Mouse (Mus musculus) cerebellum, adult 8-10 months (tissue): ENCODE results near the gene Astl.

Experiments used
- DNase-seq: peaks from one replicate; pipeline ENCODE4 v3.0.0; 2022

Astl gene

GRCm38 (mm10) chr2:127328090-127328851, 10.2 kb upstream of the Astl start:
- DNase-seq = no peak

- DNase-seq = no peak
These were observed 5.5 kb upstream of the Astl start for GRCm38 (mm10) chr2:127332807-127333570.

- no peak for DNase-seq
These were observed 4.4 kb upstream of the Astl start for GRCm38 (mm10) chr2:127333945-127334603.

- no peak for DNase-seq
These were observed 3.3 kb upstream of the Astl start for GRCm38 (mm10) chr2:127335078-127335541.

GRCm38 (mm10) chr2:127335767-127336496, 2.5 kb upstream of the Astl start, which contains the start of gene Dusp2:
Gene Dusp2 (plus strand): TSS chr2:127336159.
- DNase-seq = peak; percentile 49

GRCm38 (mm10) chr2:127336497-127336832, 2.0 kb upstream of the Astl start:
- no peak for DNase-seq

- no peak for DNase-seq
These were observed 1.6 kb upstream of the Astl start for GRCm38 (mm10) chr2:127336885-127337284.

GRCm38 (mm10) chr2:127337531-127337930, 908 bp upstream of the Astl start:
- peak; percentile 30 for DNase-seq

GRCm38 (mm10) chr2:127338012-127338411, 427 bp upstream of the Astl start:
- no peak for DNase-seq

- DNase-seq = no peak
These were observed 394 bp downstream of the Astl start for GRCm38 (mm10) chr2:127338833-127339232.

GRCm38 (mm10) chr2:127339262-127339661, 823 bp downstream of the Astl start:
- no peak for DNase-seq

GRCm38 (mm10) chr2:127341159-127341558, 2.7 kb downstream of the Astl start:
- DNase-seq = no peak

GRCm38 (mm10) chr2:127346334-127346733, 7.9 kb downstream of the Astl start:
- no peak for DNase-seq

- DNase-seq = no peak
These were observed 8.9 kb downstream of the Astl start for GRCm38 (mm10) chr2:127347147-127347985.

- no peak for DNase-seq
These were observed 15.4 kb downstream of the Astl start for GRCm38 (mm10) chr2:127353881-127354280.

- DNase-seq = peak; percentile 64
These were observed 24.2 kb downstream of the Astl start, which contains the start of gene Adra2b for GRCm38 (mm10) chr2:127362459-127363281. Gene Adra2b (plus strand): TSS chr2:127363208.

GRCm38 (mm10) chr2:127363282-127363652, 24.8 kb downstream of the Astl start:
- DNase-seq = no peak

GRCm38 (mm10) chr2:127363696-127364095, 25.3 kb downstream of the Astl start:
- DNase-seq = no peak

- DNase-seq = no peak
These were observed 26.0 kb downstream of the Astl start for GRCm38 (mm10) chr2:127364452-127364851.

- DNase-seq = no peak
These were observed 28.8 kb downstream of the Astl start for GRCm38 (mm10) chr2:127367126-127367820.
